Mouse (Mus musculus) left cerebral cortex, postnatal 10 days (tissue): ENCODE data around the gene Psme4. TPM values are rescaled to one million over a fixed set of nuclear protein-coding genes. Genes with fewer than 3 reads are reported as not detected.
"Not testable (repeated sequence)": the region's sequence is repeated elsewhere in the genome, so short reads cannot be mapped to it uniquely, and the experiment has no call there.

Source experiments
- DNase-seq, 2 experiments: peaks; one replicate each; pipeline ENCODE4 v3.0.0; 2021 to 2022; ENCODE audit warnings: low spot score in 2 of 2, mixed read lengths in 1 of 2; ENCODE audit errors: extremely low spot score in 1 of 2
- intact Hi-C: fragments of 180-260 bp; cut with DNase I; formaldehyde crosslinking; loops from one replicate; pipeline ENCODE4 v1.15.1; 2025
- total RNA-seq, 2 experiments: library from RNA; stranded (reverse); gene quantifications; 2 replicates each; pipeline ENCODE4 v1.2.3; 2021

Gene Psme4
- total RNA-seq = 10 to 100 TPM; 54.5 to 55.2 TPM

GRCm38 (mm10) chr11:30771267-30771903 is at the start of gene Psme4:
Gene Psme4, plus strand, starts transcription at chr11:30771726.
- intact Hi-C loops = no loop called here

DNA sequence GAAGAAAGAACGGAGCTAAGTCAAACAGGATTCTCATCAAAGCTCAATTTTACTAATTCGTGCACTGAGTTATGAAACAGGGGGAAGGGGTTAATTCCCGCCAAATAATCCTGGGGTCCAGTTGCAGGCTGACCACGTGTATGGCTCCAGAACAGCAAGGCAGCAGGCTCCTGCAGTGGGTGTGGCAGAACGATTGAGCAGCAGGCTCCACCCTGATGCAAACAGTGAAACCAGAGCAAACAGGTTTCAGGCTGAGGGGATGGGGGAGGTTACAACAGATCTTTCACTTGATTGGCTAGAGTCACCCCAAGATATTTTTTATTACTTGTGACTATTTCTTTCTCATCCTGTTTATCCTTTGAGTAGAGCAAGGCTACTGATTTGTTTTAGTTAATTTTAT is 48.1 kb upstream of the Psme4 start:
- intact Hi-C loops = no loop called here
- no peak for DNase-seq

More at GRCm38 (mm10) chr11:30771267-30771903, at the start of gene Psme4:
- DNase-seq = peak; percentile 89 to 98

GRCm38 (mm10) chr11:30730721-30731120 is 40.8 kb upstream of the Psme4 start:
- no peak for DNase-seq
- intact Hi-C loops = no loop called here

GRCm38 (mm10) chr11:30733376-30733775 is 38.1 kb upstream of the Psme4 start:
- intact Hi-C loops = no loop called here
- peak in 1 of 2 experiments; percentile 31 for DNase-seq

- DNase-seq = no peak
- intact Hi-C loops = no loop called here
Measured at GRCm38 (mm10) chr11:30743991-30744390, 27.5 kb upstream of the Psme4 start.

DNA sequence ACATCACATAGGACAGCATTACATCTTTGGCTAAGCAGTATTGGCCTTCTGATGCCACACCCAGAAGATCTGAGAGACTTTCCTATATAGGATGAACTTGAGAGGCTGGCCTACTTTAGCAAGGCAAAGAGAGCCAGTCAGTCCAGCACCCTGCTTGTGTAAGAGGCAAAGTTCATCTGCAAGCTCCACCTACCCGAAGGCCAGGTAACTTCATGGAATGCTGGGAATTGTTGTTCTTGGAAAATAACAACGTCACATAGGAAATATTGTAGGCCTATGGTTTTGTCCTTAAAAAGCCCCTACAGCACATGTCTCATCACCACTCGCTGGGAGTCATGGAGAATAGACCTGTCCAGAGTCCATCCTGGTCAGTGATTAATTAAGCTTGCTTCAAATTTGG is 22.6 kb upstream of the Psme4 start:
- intact Hi-C loops = no loop called here

GRCm38 (mm10) chr11:30749587-30749986 is 21.9 kb upstream of the Psme4 start:
- intact Hi-C loops = no loop called here
- DNase-seq = no peak

More for the DNA sequence above, 22.6 kb upstream of the Psme4 start:
- no peak for DNase-seq

GRCm38 (mm10) chr11:30750039-30750823 is 21.3 kb upstream of the Psme4 start:
- no peak for DNase-seq
- intact Hi-C loops = loop anchor here (10.0 kb wide), 1 partner anchor 65 kb away; no protein-coding TSS in a partner anchor

DNA sequence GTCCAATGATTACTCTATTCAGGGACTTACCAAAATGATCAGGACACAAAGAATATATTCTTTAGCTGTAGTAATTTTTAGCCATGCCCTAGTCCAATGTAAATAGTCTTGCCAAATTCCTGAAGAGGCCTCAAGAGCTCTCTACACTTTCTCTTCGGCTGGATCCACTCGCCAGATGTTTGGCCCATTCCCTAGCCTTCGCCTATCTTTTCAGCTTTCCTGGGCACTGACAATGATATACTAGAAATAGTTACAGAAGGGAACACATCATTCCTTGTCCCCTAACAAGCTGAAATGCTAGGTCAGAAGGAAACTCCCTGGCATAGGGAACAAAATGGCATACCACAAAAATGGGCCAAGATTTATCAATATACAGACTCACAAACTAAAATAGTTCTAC is 18.6 kb upstream of the Psme4 start:
- DNase-seq = no peak
- intact Hi-C loops = loop anchor here (10.0 kb wide), 1 partner anchor 68 kb away; no protein-coding TSS in a partner anchor

DNA sequence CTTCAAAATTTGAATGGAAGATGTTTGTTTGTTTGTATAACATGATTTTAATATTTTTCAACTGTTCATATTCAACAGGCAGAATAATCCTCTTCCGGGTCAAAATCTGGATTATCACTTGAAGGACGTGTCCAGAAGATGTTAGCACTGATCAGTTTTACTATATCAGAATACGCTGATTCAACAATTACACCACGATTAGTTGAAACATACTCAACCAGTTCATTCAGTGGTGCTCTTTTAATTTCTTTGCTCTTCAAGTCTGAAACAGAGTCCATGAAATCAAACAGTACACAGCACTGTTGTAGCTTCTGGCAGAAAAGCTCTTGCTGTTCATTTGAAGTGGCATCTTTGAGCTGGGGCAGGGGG is 17.1 kb upstream of the Psme4 start:
- DNase-seq = not testable (repeated sequence)
- intact Hi-C loops = loop anchor here (10.0 kb wide), 1 partner anchor 70 kb away; no protein-coding TSS in a partner anchor

- intact Hi-C loops = loop anchor here (10.0 kb wide), 1 partner anchor 70 kb away; no protein-coding TSS in a partner anchor
- DNase-seq = peak in 1 of 2 experiments; percentile 38
Measured at GRCm38 (mm10) chr11:30754855-30755530, 16.5 kb upstream of the Psme4 start.

- intact Hi-C loops = no loop called here
- DNase-seq = no peak
Measured at GRCm38 (mm10) chr11:30761381-30761780, 10.1 kb upstream of the Psme4 start.

DNA sequence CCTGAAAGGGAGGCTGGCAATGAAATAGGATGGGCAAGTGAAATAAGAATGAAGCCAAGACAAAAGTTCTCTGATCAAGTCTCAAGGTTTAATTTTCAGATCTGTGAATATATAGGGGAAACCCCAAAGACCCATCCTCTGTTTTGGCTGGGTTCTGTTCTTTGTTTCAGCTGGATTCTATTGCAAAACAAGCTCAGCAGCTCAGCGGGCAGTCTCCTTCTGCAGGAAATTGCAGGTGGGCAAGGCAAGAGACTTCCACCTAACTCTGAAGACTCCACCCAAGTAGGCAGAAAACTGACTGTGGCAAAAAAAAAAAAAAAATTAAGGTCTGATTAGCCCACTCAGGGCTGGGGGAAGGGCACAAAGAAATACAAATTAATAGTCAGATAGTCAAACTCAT is 9.6 kb upstream of the Psme4 start:
- no peak for DNase-seq

GRCm38 (mm10) chr11:30765076-30765475 is 6.5 kb upstream of the Psme4 start:
- DNase-seq = no peak
- intact Hi-C loops = no loop called here

More for the DNA sequence above, 9.6 kb upstream of the Psme4 start:
- intact Hi-C loops = no loop called here

- intact Hi-C loops = no loop called here
Measured at GRCm38 (mm10) chr11:30770817-30771216, 709 bp upstream of the Psme4 start.

DNA sequence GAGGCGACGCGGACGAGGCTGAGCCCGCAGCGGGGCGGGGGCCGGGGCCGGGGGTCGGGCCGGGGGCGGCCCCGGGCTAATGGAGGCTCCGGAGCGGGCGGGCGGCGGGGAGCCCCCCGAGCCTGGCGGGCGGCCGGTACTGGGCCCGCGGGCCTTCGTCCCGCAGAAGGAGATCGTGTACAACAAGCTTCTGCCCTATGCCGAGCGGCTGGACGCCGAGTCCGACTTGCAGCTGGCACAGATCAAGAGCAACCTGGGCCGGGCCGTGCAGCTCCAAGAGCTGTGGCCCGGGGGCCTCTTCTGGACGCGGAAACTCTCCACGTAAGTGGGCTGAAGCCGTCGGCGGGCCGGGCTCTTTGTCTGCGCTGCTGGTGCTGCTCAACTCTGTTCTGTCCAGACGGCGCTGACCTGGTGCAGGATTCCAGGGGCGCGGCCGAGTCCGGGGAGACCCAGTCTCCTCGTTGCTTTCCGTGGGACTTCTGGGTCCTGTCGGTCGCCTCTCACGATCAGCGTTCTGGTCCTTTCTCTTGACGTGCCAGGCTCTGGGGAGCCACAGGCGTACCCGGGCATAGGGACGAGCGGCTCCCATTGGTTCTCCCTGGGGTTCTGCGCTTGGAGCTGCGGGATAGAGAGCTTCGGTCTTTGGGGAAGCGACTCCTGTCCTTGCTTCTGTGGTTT is 517 bp downstream of the Psme4 start:
- intact Hi-C loops = no loop called here

More at GRCm38 (mm10) chr11:30770817-30771216, 709 bp upstream of the Psme4 start:
- DNase-seq = no peak

GRCm38 (mm10) chr11:30772777-30773417 is 1.4 kb downstream of the Psme4 start:
- intact Hi-C loops = no loop called here
- DNase-seq = no peak

More for the DNA sequence above, 517 bp downstream of the Psme4 start:
- DNase-seq = peak; percentile 16 to 68

GRCm38 (mm10) chr11:30774638-30775037 is 3.1 kb downstream of the Psme4 start:
- intact Hi-C loops = no loop called here
- DNase-seq = no peak
